Mouse (Mus musculus) C2C12 (cell line): ENCODE results near the gene Dmd.

Experiments used
- CEBPB ChIP-seq: IDR thresholded peaks from one replicate; pipeline ENCODE4 v1.6.1; 2011; ENCODE audit warnings: low read depth, mild to moderate bottlenecking, control low read depth, moderate library complexity
- CTCF ChIP-seq: IDR thresholded peaks from one replicate; pipeline ENCODE4 v1.5.1; 2011; ENCODE audit not compliant: control insufficient read depth, insufficient read depth, insufficient read length
- FOSL1 ChIP-seq: IDR thresholded peaks from one replicate; pipeline ENCODE4 v1.8.0; 2011; ENCODE audit warnings: mild to moderate bottlenecking, low read length; ENCODE audit not compliant: poor library complexity, insufficient read depth, severe bottlenecking
- MAX ChIP-seq: IDR thresholded peaks from one replicate; pipeline ENCODE4 v1.6.1; 2011; ENCODE audit warnings: mild to moderate bottlenecking, control low read depth
- MYOD1 ChIP-seq: IDR thresholded peaks from one replicate; pipeline ENCODE4 v1.6.1; 2011; ENCODE audit warnings: low read depth; ENCODE audit not compliant: control insufficient read depth, insufficient read length
- MYOG ChIP-seq: IDR thresholded peaks from one replicate; pipeline ENCODE4 v1.6.1; 2011; ENCODE audit not compliant: control insufficient read depth, insufficient read length; ENCODE audit errors: extremely low read depth
- USF1 ChIP-seq: IDR thresholded peaks from one replicate; pipeline ENCODE4 v1.6.1; 2011; ENCODE audit warnings: low read depth, mild to moderate bottlenecking, control low read depth, moderate library complexity

DNA sequence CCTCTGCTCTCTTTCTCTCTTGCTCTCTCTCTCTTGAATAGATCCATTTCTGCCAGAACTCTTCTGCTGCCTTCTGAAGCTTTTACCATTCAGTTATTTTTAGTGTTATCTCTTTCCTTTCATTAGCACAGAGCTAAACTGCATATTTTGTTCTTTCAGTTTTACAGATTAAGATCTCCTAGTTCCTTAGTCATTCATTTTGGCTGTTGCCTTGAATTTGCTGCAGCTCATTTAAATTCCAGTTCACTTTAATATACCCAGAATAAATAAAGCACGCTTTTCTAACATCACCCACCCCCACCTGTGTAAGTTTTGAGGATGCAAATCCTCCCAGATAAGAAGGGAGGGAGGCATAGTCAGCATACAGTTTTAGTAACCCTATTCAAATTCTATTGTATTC is 272.4 kb downstream of the Dmd start:
- no peak for TF ChIP-seq CTCF
- no peak for TF ChIP-seq CEBPB
- no peak for TF ChIP-seq MAX
- TF ChIP-seq USF1, result no peak
- TF ChIP-seq MYOG, result no peak
- TF ChIP-seq MYOD1, result no peak
- no peak for TF ChIP-seq FOSL1
